Mouse (Mus musculus) forebrain, embryonic 14.5 days (tissue): ENCODE results near the gene Oprd1. TPM values are rescaled to one million over a fixed set of nuclear protein-coding genes. Genes with fewer than 3 reads are reported as not detected.

Source experiments
- ATAC-seq: fragments of 200-750 bp; cut with Nextera tagmentation; 2 replicates; pipeline ENCODE4 v1.8.0; 2017; ENCODE audit warnings: mild to moderate bottlenecking, moderate library complexity
- DNase-seq: peaks from one replicate; pipeline ENCODE4 v3.0.0-alpha.2; 2015; ENCODE audit warnings: low spot score
- H3K27ac ChIP-seq: fragments of 300-500 bp; sonication (generic); 2 replicates; pipeline ENCODE4 v1.5.1; 2014; ENCODE audit warnings: low read depth, mild to moderate bottlenecking, control low read depth, low read length, moderate library complexity
- H3K27me3 ChIP-seq: fragments of 300-500 bp; sonication (generic); replicated peaks from 2 replicates; pipeline ENCODE4 v1.6.1; 2014; ENCODE audit warnings: low read length, control low read depth, mixed read lengths; ENCODE audit not compliant: control insufficient read depth, insufficient read depth
- H3K36me3 ChIP-seq: fragments of 300-500 bp; sonication (generic); 2 replicates; pipeline ENCODE4 v1.6.1; 2014; ENCODE audit warnings: low read length, control low read depth; ENCODE audit not compliant: control insufficient read depth, insufficient read depth
- H3K4me1 ChIP-seq: fragments of 300-500 bp; sonication (generic); 2 replicates; pipeline ENCODE4 v1.6.1; 2014; ENCODE audit warnings: antibody characterized with exemption, low read length, control low read depth; ENCODE audit not compliant: control insufficient read depth, insufficient read depth
- H3K4me2 ChIP-seq: fragments of 300-500 bp; sonication (generic); 2 replicates; pipeline ENCODE4 v1.6.1; 2014; ENCODE audit warnings: mild to moderate bottlenecking, control low read depth, low read length
- H3K4me3 ChIP-seq: fragments of 300-500 bp; sonication (generic); 2 replicates; pipeline ENCODE4 v1.5.1; 2014; ENCODE audit warnings: low read depth, low read length, control low read depth
- H3K9ac ChIP-seq: fragments of 300-500 bp; sonication (generic); 2 replicates; pipeline ENCODE4 v1.6.1; 2014; ENCODE audit warnings: mild to moderate bottlenecking, low read length, control low read depth, moderate library complexity
- H3K9me3 ChIP-seq: fragments of 300-500 bp; sonication (generic); replicated peaks from 2 replicates; pipeline ENCODE4 v1.6.1; 2016; ENCODE audit warnings: low read length, control low read depth, mixed read lengths; ENCODE audit not compliant: control insufficient read depth
- WGBS: fragments of 180-500 bp; shearing (Covaris S2); extraction: QIAGEN DNeasy Blood & Tissue Kit; methylation state at CpG from one replicate; pipeline ENCODE4 v1.1.7; 2014; 5-methylcytosine and 5-hydroxymethylcytosine counted together
- polyA plus RNA-seq: library from polyadenylated mRNA; unstranded; fragments of >200 nt; fragmentation: Nextera tagmentation; extraction: Ambion mirVana; gene quantifications from 2 replicates; pipeline ENCODE4 v1.2.1, GENCODE M21; 2014

Gene Oprd1
- polyA plus RNA-seq, 1 experiment from 2014 or later = 0.05 TPM

DNA sequence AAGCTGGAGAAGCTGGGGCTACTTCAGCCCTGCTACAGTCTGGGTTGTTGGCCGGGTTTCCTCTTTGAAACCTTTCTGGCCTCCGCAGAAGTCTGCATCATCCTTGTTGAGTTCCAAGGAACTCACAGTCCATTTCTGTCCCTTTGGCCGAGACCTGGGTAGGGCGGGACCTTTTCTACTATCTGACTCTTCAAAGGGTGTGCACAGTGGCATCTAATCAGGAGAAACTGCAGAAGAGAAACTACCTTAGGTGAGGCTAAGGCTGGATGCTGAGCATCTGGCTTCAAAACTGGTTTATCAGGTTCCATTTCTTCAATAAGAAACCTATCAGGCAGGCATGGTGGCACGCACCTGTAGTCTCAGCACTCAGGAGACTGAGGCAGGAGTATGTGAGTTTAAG lies 79.7 kb downstream of the Oprd1 start:
- DNase-seq = no peak

GRCm38 (mm10) chr4:132062934-132063884 lies 81.1 kb downstream of the Oprd1 start:
- Histone ChIP-seq H3K4me3 (no peak overlapping the region), H3K9me3 (no peaks in the 10 kb centered on the region), H3K9ac (no peak overlapping the region), H3K4me2 (no peak overlapping the region), H3K36me3 (no peaks in the 10 kb centered on the region), H3K27ac (no peak overlapping the region), H3K4me1 (no peaks in the 10 kb centered on the region), H3K27me3 (no peaks in the 10 kb centered on the region)
- no peak for ATAC-seq
- DNase-seq = no peak
- WGBS = 75% methylated on average over 17 of the region's 17 CpGs

More for the DNA sequence above, 79.7 kb downstream of the Oprd1 start:
- Histone ChIP-seq H3K9me3 (no peaks in the 10 kb centered on the region), H3K9ac (no peak overlapping the region), H3K27ac (no peak overlapping the region), H3K4me2 (no peak overlapping the region), H3K36me3 (no peaks in the 10 kb centered on the region), H3K27me3 (no peaks in the 10 kb centered on the region), H3K4me1 (no peaks in the 10 kb centered on the region), H3K4me3 (no peak overlapping the region)
- no peak for ATAC-seq
- 91% methylated on average over 5 of the region's 5 CpGs for WGBS

DNA sequence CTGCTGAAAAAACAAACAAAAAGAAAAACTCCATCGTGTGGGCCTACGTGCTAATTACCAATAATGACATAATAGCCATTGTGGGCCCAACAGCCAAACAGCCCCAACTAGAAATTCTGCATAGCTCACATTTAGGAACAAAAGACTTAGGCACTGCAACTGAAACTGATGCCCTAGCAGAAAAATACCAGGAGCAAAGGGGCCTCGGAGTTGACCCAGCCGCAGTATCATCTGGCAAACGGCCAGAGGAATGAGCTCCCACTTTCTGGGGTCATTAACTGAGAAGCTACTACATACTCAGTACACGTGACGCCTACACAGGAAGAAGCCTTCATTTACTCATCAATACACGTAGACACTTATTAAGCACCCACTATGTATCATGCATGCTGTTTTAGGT lies 82.0 kb downstream of the Oprd1 start:
- H3K9me3 ChIP-seq = no peaks in the 10 kb centered on the region
- 56% methylated on average over 8 of the region's 8 CpGs for WGBS
- ATAC-seq (no peak), DNase-seq (no peak)
- no peak overlapping the region for H3K4me2 ChIP-seq
- no peak overlapping the region for H3K9ac ChIP-seq
- H3K27ac ChIP-seq = no peak overlapping the region
- no peaks in the 10 kb centered on the region for H3K36me3 ChIP-seq
- H3K27me3 ChIP-seq = no peaks in the 10 kb centered on the region
- H3K4me1 ChIP-seq = no peaks in the 10 kb centered on the region
- H3K4me3 ChIP-seq = no peak overlapping the region

Other genes with a start within 250 kb of the Oprd1 start
- gene Tmem200b, start 222.7 kb downstream of the Oprd1 start, polyA plus RNA-seq = not detected in 2 replicates
- not detected in 2 replicates for gene Gm10300, start 69.8 kb downstream of the Oprd1 start, polyA plus RNA-seq
- 69.9 and 74.6 TPM in 2 replicates for gene Epb41, start 69.2 kb downstream of the Oprd1 start, polyA plus RNA-seq
- 164 and 174 TPM in 2 replicates for gene Ythdf2, start 67.8 kb upstream of the Oprd1 start, polyA plus RNA-seq
- 26.6 and 38.3 TPM in 2 replicates for gene Gmeb1, start 117.1 kb upstream of the Oprd1 start, polyA plus RNA-seq
- gene Taf12, start 129.9 kb upstream of the Oprd1 start, polyA plus RNA-seq = 45.3 and 51.8 TPM in 2 replicates
- gene Rab42, start 158.9 kb upstream of the Oprd1 start, polyA plus RNA-seq = 0.30 and 0.79 TPM in 2 replicates
- gene Trnau1ap, start 185.1 kb upstream of the Oprd1 start, polyA plus RNA-seq = 87.3 and 97.9 TPM in 2 replicates
- gene Rcc1, start 209.1 kb upstream of the Oprd1 start, polyA plus RNA-seq = 42.2 and 42.4 TPM in 2 replicates